In genomic region chr4:48044491-48045211, GRCm38 (mm10) we compare ENCODE assay signal across 8 mouse cellular contexts. TPM values are rescaled to one million over a fixed set of nuclear protein-coding genes. Genes with fewer than 3 reads are reported as not detected.
A peak's percentile ranks its signal among the peaks of the same experiment; 100 is the strongest.
DNase-seq lines count a peak whose midpoint lies in the region; ATAC-seq and TF ChIP-seq lines count a peak whose summit lies in the region.

Gene Nr4a3, plus strand, starts transcription at chr4:48045153.

- H3K4me3 ChIP-seq in intestine, postnatal 0 days (ENCODE audit: low read depth, low read length) = peak within 1 kb of the TSS; percentile 78
- H3K4me3 ChIP-seq in midbrain, embryonic 10.5 days = peak within 1 kb of the TSS; percentile 82

- H3K36me3 ChIP-seq in intestine, postnatal 0 days (ENCODE audit: control insufficient read depth, insufficient read depth) = no peaks in the 10 kb centered on the region; the same call in 1 of the 2 replicates
- no peaks in the 10 kb centered on the region for H3K36me3 ChIP-seq in midbrain, embryonic 10.5 days

- peak within 1 kb of the TSS; percentile 99 for H3K4me2 ChIP-seq in intestine, postnatal 0 days (replicated peaks; ENCODE audit: low read depth)

- H3K27me3 ChIP-seq in intestine, postnatal 0 days (replicated peaks; ENCODE audit: control insufficient read depth, insufficient read depth, low read length) = peaks cover 47% of the 10 kb centered on the region
- peaks cover 41% of the 10 kb centered on the region for H3K27me3 ChIP-seq in midbrain, embryonic 10.5 days (ENCODE audit: low read depth, poor library complexity, severe bottlenecking)

- peak within 1 kb of the TSS; percentile 55 for H3K9ac ChIP-seq in intestine, postnatal 0 days (ENCODE audit: low read depth, low read length)

- H3K27ac ChIP-seq in intestine, postnatal 0 days (ENCODE audit: low read depth, low read length) = peak within 1 kb of the TSS; percentile 64
- H3K27ac ChIP-seq in midbrain, embryonic 10.5 days (replicated peaks) = peak within 1 kb of the TSS; percentile 97

- H3K4me1 ChIP-seq in intestine, postnatal 0 days (replicated peaks; ENCODE audit: control insufficient read depth, insufficient read depth, low read length) = 0 out of 2 replicates have a peak, but pooled peaks cover 6% of the 10 kb centered on the region
- peaks cover 72% of the 10 kb centered on the region for H3K4me1 ChIP-seq in midbrain, embryonic 10.5 days

- H3K9me3 ChIP-seq in intestine, postnatal 0 days (ENCODE audit: control insufficient read depth) = no peaks in the 10 kb centered on the region
- no peaks in the 10 kb centered on the region for H3K9me3 ChIP-seq in midbrain, embryonic 10.5 days (replicated peaks)

- peak; percentile 49 for TF ChIP-seq CTCF in intestine, postnatal 0 days (IDR thresholded peaks at IDR 0.05; ENCODE audit: low read depth)

- DNase-seq in adrenal gland, postnatal 10 days = peak; percentile 92
- DNase-seq in embryo, embryonic 9.5 days (ENCODE audit: extremely low spot score) = peak; percentile 89
- peak; percentile 70 to 86 for DNase-seq in gastrocnemius, postnatal 4 days (ENCODE audit: low spot score in 2 of 2)
- peak; percentile 90 to 91 for DNase-seq in left cerebral cortex, postnatal 36 days (ENCODE audit: low spot score in 2 of 2)
- peak; percentile 89 for DNase-seq in midbrain, embryonic 10.5 days (ENCODE audit: low spot score)
- peak; percentile 87 to 91 for DNase-seq in right cerebral cortex, postnatal 36 days (ENCODE audit: low spot score in 2 of 2)
- DNase-seq in urinary bladder, postnatal 4 days (ENCODE audit: low spot score in 2 of 2) = peak; percentile 76 to 82

- intact Hi-C loops in left cerebral cortex, postnatal 36 days (cut with DNase I) = loop anchor here (5.0 to 10.0 kb wide), 7 partner anchors 78 to 610 kb away; partner anchors contain the start of genes Alg2, Sec61b and Stx17

- ATAC-seq in intestine, postnatal 0 days = peak; percentile 81

- under 1% methylated on average over 47 of the region's 54 CpGs for WGBS in intestine, postnatal 0 days
- under 1% methylated on average over 42 of the region's 54 CpGs for WGBS in midbrain, embryonic 10.5 days

RNA-seq across cellular contexts. Expression of gene Nr4a3, which starts in this region (rescaled TPM):
- total RNA-seq in adrenal gland, postnatal 10 days (2021) = 10 to 100 TPM; 28.0 to 54.2 TPM
- 1 to 10 TPM; 1.5 to 1.6 TPM for total RNA-seq in gastrocnemius, postnatal 4 days (2021)
- 0.27 and 0.42 TPM in 2 replicates for polyA plus RNA-seq in intestine, postnatal 0 days (2015; fragmentation: Nextera tagmentation; extraction: Ambion mirVana)
- 10 to 100 TPM; 21.5 to 25.1 TPM for total RNA-seq in left cerebral cortex, postnatal 36 days (2021)
- polyA plus RNA-seq in midbrain, embryonic 10.5 days (2016; fragmentation: Nextera tagmentation; extraction: Ambion mirVana) = 0.60 and 0.61 TPM in 2 replicates

Comparison
In these comparisons a context has a peak if more than half of its experiments do, and no peak if none do; other contexts are left out.
1. Peak in every context shown above with its lines: DNase-seq, ATAC-seq, H3K4me3 ChIP-seq and H3K27ac ChIP-seq.
2. RNA of gene Nr4a3 (total RNA-seq): 28.0 to 54.2 TPM in adrenal gland, postnatal 10 days and 21.5 to 25.1 TPM in left cerebral cortex, postnatal 36 days; 1.5 to 1.6 TPM in gastrocnemius, postnatal 4 days; every median in the first group is over 4 times any median in the second.
3. Peak in ATAC-seq, H3K4me3 ChIP-seq, H3K27ac ChIP-seq, H3K9ac ChIP-seq and H3K4me2 ChIP-seq in intestine, postnatal 0 days; RNA of the gene not detected or under 1 TPM.
4. Peak in DNase-seq, H3K4me3 ChIP-seq and H3K27ac ChIP-seq in midbrain, embryonic 10.5 days; RNA of the gene not detected or under 1 TPM.